Mouse (Mus musculus): ENCODE measurements around the gene B3gnt2. TPM values are rescaled to one million over a fixed set of nuclear protein-coding genes. Genes with fewer than 3 reads are reported as not detected.

B3gnt2 gene
- polyA plus RNA-seq, 1 experiment from 2014 or later = 3.4 TPM

GRCm38 (mm10) chr11:22793176-22793880 is 67.4 kb downstream of the B3gnt2 start:
- no peaks in the 10 kb centered on the region for H3K27me3 ChIP-seq (replicated peaks; ENCODE audit: low read depth, poor library complexity, severe bottlenecking)
- no peak overlapping the region for H3K4me3 ChIP-seq
- H3K9me3 ChIP-seq = no peaks in the 10 kb centered on the region
- DNase-seq (ENCODE audit: low spot score) = no peak
- 90% methylated on average over 3 of the region's 3 CpGs for WGBS
- H3K36me3 ChIP-seq (replicated peaks) = no peaks in the 10 kb centered on the region
- H3K27ac ChIP-seq (replicated peaks) = no peak overlapping the region
- H3K4me1 ChIP-seq = no peaks in the 10 kb centered on the region

DNA sequence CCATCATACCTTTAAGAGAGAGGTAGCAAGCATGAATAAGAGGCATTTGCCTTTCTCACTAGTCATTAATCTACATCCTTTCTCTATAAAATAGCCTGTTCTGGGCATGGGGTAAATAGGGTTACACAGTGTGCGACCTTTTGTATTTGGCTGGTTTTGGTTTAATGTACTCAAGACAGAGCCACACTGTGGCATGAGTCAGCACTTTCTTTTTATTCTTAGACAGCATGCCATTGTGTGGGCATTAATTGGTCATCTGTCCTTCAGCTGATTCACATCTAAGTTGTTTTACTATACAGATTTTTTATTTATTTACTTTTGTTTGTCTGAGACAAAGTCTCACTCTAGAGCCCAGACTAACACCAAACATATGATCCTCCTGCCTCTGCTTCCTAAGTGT is 68.6 kb downstream of the B3gnt2 start:
- no peak for DNase-seq (ENCODE audit: low spot score)
- no peak overlapping the region for H3K27ac ChIP-seq (replicated peaks)
- H3K27me3 ChIP-seq (replicated peaks; ENCODE audit: low read depth, poor library complexity, severe bottlenecking) = no peaks in the 10 kb centered on the region
- no peaks in the 10 kb centered on the region for H3K36me3 ChIP-seq (replicated peaks)
- H3K9me3 ChIP-seq = no peaks in the 10 kb centered on the region
- no peak overlapping the region for H3K4me3 ChIP-seq
- WGBS = 91% methylated on average over 1 of the region's 1 CpGs
- no peaks in the 10 kb centered on the region for H3K4me1 ChIP-seq

- 87% methylated on average over 5 of the region's 5 CpGs for WGBS
These were observed 69.0 kb downstream of the B3gnt2 start for GRCm38 (mm10) chr11:22791726-22792125.

GRCm38 (mm10) chr11:22787833-22788232 is 72.9 kb downstream of the B3gnt2 start:
- WGBS = 78% methylated on average over 2 of the region's 2 CpGs
- Histone ChIP-seq H3K27me3 (replicated peaks; ENCODE audit: low read depth, poor library complexity, severe bottlenecking) (no peaks in the 10 kb centered on the region), H3K36me3 (replicated peaks) (no peaks in the 10 kb centered on the region), H3K4me1 (0 out of 2 replicates have a peak, but pooled peaks cover 2% of the 10 kb centered on the region), H3K27ac (replicated peaks) (no peak overlapping the region), H3K9me3 (no peaks in the 10 kb centered on the region), H3K4me3 (no peak overlapping the region)
- no peak for DNase-seq (ENCODE audit: low spot score)

More at GRCm38 (mm10) chr11:22791726-22792125, 69.0 kb downstream of the B3gnt2 start:
- no peaks in the 10 kb centered on the region for H3K9me3 ChIP-seq
- no peak overlapping the region for H3K4me3 ChIP-seq
- no peaks in the 10 kb centered on the region for H3K4me1 ChIP-seq
- no peaks in the 10 kb centered on the region for H3K27me3 ChIP-seq (replicated peaks; ENCODE audit: low read depth, poor library complexity, severe bottlenecking)
- no peak overlapping the region for H3K27ac ChIP-seq (replicated peaks)
- H3K36me3 ChIP-seq (replicated peaks) = no peaks in the 10 kb centered on the region
- no peak for DNase-seq (ENCODE audit: low spot score)

- H3K27me3 ChIP-seq (replicated peaks; ENCODE audit: low read depth, poor library complexity, severe bottlenecking) = no peaks in the 10 kb centered on the region
- no peaks in the 10 kb centered on the region for H3K36me3 ChIP-seq (replicated peaks)
- WGBS = 88% methylated on average over 3 of the region's 3 CpGs
- H3K4me3 ChIP-seq = no peak overlapping the region
- DNase-seq (ENCODE audit: low spot score) = no peak
- 0 out of 2 replicates have a peak, but pooled peaks cover 3% of the 10 kb centered on the region for H3K4me1 ChIP-seq
- no peaks in the 10 kb centered on the region for H3K9me3 ChIP-seq
- H3K27ac ChIP-seq (replicated peaks) = no peak overlapping the region
These were observed 76.3 kb downstream of the B3gnt2 start for GRCm38 (mm10) chr11:22784477-22784876.

- WGBS = 75% methylated on average over 13 of the region's 13 CpGs
- Histone ChIP-seq H3K27me3 (replicated peaks; ENCODE audit: low read depth, poor library complexity, severe bottlenecking) (no peaks in the 10 kb centered on the region), H3K27ac (replicated peaks) (no peak overlapping the region), H3K36me3 (replicated peaks) (no peaks in the 10 kb centered on the region), H3K4me3 (no peak overlapping the region), H3K9me3 (no peaks in the 10 kb centered on the region), H3K4me1 (0 out of 2 replicates have a peak, but pooled peaks cover 3% of the 10 kb centered on the region)
- DNase-seq (ENCODE audit: low spot score) = peak; percentile 12
These were observed 78.0 kb downstream of the B3gnt2 start for GRCm38 (mm10) chr11:22782705-22783124.

DNA sequence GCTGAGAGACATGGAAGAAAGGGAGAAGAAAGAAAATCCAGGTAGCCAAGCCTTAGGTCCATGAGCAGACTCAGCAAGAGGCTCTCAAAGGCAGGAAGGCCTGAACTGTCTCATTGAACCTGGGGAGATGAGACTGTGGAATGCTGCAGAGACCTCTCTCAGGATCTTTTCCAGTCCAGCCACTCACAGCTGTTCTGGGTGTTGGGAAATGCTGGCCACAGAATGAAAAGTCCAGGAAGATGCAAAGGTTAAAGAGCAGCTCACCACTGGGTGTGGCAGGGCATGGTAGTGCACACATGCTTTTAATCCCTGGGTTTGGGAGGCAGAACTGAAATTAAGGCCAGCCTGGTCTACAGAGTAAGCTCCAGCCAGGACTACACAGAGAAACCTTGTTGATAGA is 79.6 kb downstream of the B3gnt2 start:
- 0 out of 2 replicates have a peak, but pooled peaks cover 3% of the 10 kb centered on the region for H3K4me1 ChIP-seq
- H3K4me3 ChIP-seq = no peak overlapping the region
- DNase-seq (ENCODE audit: low spot score) = no peak
- no peaks in the 10 kb centered on the region for H3K36me3 ChIP-seq (replicated peaks)
- H3K27me3 ChIP-seq (replicated peaks; ENCODE audit: low read depth, poor library complexity, severe bottlenecking) = no peaks in the 10 kb centered on the region
- H3K9me3 ChIP-seq = no peaks in the 10 kb centered on the region
- no peak overlapping the region for H3K27ac ChIP-seq (replicated peaks)

DNA sequence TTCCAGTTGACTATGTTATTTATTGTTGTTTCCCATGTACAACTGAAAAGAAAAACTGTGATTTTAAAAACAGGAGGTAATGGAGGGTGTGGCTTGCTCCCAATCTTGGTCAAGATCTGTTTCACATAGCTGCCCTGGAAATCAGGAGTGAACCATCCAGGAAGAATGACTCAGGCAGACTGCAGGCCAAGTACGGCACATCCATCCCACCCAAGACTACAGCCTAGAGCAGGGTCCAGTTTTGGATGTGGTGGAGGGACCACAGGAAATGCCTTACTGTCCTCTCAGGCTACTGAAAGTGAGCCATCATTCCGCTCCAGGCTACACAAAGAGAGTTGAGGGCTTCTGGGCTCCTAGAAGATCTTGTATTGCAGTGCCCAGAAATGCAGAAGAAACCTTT is 80.0 kb downstream of the B3gnt2 start:
- no peak for DNase-seq (ENCODE audit: low spot score)
- Histone ChIP-seq H3K36me3 (replicated peaks) (no peaks in the 10 kb centered on the region), H3K9me3 (no peaks in the 10 kb centered on the region), H3K4me1 (0 out of 2 replicates have a peak, but pooled peaks cover 3% of the 10 kb centered on the region), H3K27me3 (replicated peaks; ENCODE audit: low read depth, poor library complexity, severe bottlenecking) (no peaks in the 10 kb centered on the region), H3K4me3 (no peak overlapping the region), H3K27ac (replicated peaks) (no peak overlapping the region)
- 89% methylated on average over 2 of the region's 2 CpGs for WGBS

- no peak for DNase-seq (ENCODE audit: low spot score)
- 83% methylated on average over 6 of the region's 6 CpGs for WGBS
These were observed 80.8 kb downstream of the B3gnt2 start for GRCm38 (mm10) chr11:22779821-22780551.

GRCm38 (mm10) chr11:22778596-22778995 is 82.2 kb downstream of the B3gnt2 start:
- 75% methylated on average over 3 of the region's 3 CpGs for WGBS
- Histone ChIP-seq H3K27me3 (replicated peaks; ENCODE audit: low read depth, poor library complexity, severe bottlenecking) (no peaks in the 10 kb centered on the region), H3K36me3 (replicated peaks) (no peaks in the 10 kb centered on the region), H3K4me3 (no peak overlapping the region), H3K27ac (replicated peaks) (no peak overlapping the region), H3K4me1 (0 out of 2 replicates have a peak, but pooled peaks cover 3% of the 10 kb centered on the region), H3K9me3 (no peaks in the 10 kb centered on the region)
- no peak for DNase-seq (ENCODE audit: low spot score)

More at GRCm38 (mm10) chr11:22779821-22780551, 80.8 kb downstream of the B3gnt2 start:
- H3K27ac ChIP-seq (replicated peaks) = no peak overlapping the region
- no peak overlapping the region for H3K4me3 ChIP-seq
- no peaks in the 10 kb centered on the region for H3K27me3 ChIP-seq (replicated peaks; ENCODE audit: low read depth, poor library complexity, severe bottlenecking)
- H3K36me3 ChIP-seq (replicated peaks) = no peaks in the 10 kb centered on the region
- H3K9me3 ChIP-seq = no peaks in the 10 kb centered on the region
- H3K4me1 ChIP-seq = 0 out of 2 replicates have a peak, but pooled peaks cover 3% of the 10 kb centered on the region

GRCm38 (mm10) chr11:22777531-22777930 is 83.2 kb downstream of the B3gnt2 start:
- Histone ChIP-seq H3K4me1 (no peaks in the 10 kb centered on the region), H3K27ac (replicated peaks) (no peak overlapping the region), H3K9me3 (no peaks in the 10 kb centered on the region), H3K36me3 (replicated peaks) (no peaks in the 10 kb centered on the region), H3K27me3 (replicated peaks; ENCODE audit: low read depth, poor library complexity, severe bottlenecking) (no peaks in the 10 kb centered on the region), H3K4me3 (no peak overlapping the region)
- 91% methylated on average over 2 of the region's 2 CpGs for WGBS
- no peak for DNase-seq (ENCODE audit: low spot score)

GRCm38 (mm10) chr11:22774821-22775220 is 85.9 kb downstream of the B3gnt2 start:
- H3K27ac ChIP-seq (replicated peaks) = no peak overlapping the region
- H3K27me3 ChIP-seq (replicated peaks; ENCODE audit: low read depth, poor library complexity, severe bottlenecking) = no peaks in the 10 kb centered on the region
- no peak for DNase-seq (ENCODE audit: low spot score)
- H3K36me3 ChIP-seq (replicated peaks) = no peaks in the 10 kb centered on the region
- H3K9me3 ChIP-seq = no peaks in the 10 kb centered on the region
- WGBS = 87% methylated on average over 2 of the region's 2 CpGs
- no peak overlapping the region for H3K4me3 ChIP-seq
- no peaks in the 10 kb centered on the region for H3K4me1 ChIP-seq

GRCm38 (mm10) chr11:22766238-22766637 is 94.5 kb downstream of the B3gnt2 start:
- Histone ChIP-seq H3K27ac (replicated peaks) (no peak overlapping the region), H3K4me1 (0 out of 2 replicates have a peak, but pooled peaks cover 3% of the 10 kb centered on the region), H3K4me3 (no peak overlapping the region), H3K9me3 (no peaks in the 10 kb centered on the region), H3K27me3 (replicated peaks; ENCODE audit: low read depth, poor library complexity, severe bottlenecking) (no peaks in the 10 kb centered on the region), H3K36me3 (replicated peaks) (no peaks in the 10 kb centered on the region)
- 81% methylated on average over 2 of the region's 2 CpGs for WGBS
- DNase-seq (ENCODE audit: low spot score) = no peak
